Mouse (Mus musculus) heart, adult 18-20 months (tissue): ENCODE data around the gene Duox1. TPM values are rescaled to one million over a fixed set of nuclear protein-coding genes. Genes with fewer than 3 reads are reported as not detected.

Source experiments
- DNase-seq, 2 experiments: peaks; one replicate each; pipeline ENCODE4 v3.0.0; 2021 to 2022; ENCODE audit warnings: mixed read lengths in 1 of 2
- total RNA-seq, 2 experiments: library from RNA; stranded (reverse); gene quantifications; 2 replicates each; pipeline ENCODE4 v1.2.3; 2021

Gene Duox1
- total RNA-seq, 2 experiments from 2014 or later = 0.17 to 0.28 TPM

- DNase-seq = no peak
Observed at GRCm38 (mm10) chr2:122354191-122354929, 38.9 kb downstream of the Duox1 start.

GRCm38 (mm10) chr2:122355389-122355788 is 39.9 kb downstream of the Duox1 start:
- no peak for DNase-seq

GRCm38 (mm10) chr2:122356187-122356586 is 40.7 kb downstream of the Duox1 start:
- DNase-seq = no peak

- DNase-seq = no peak
Observed at GRCm38 (mm10) chr2:122360310-122360709, 44.8 kb downstream of the Duox1 start.

- no peak for DNase-seq
Observed at GRCm38 (mm10) chr2:122361181-122361580, 45.7 kb downstream of the Duox1 start.

- no peak for DNase-seq
Observed at GRCm38 (mm10) chr2:122361868-122362621, 46.6 kb downstream of the Duox1 start.

GRCm38 (mm10) chr2:122362622-122363523 is 47.4 kb downstream of the Duox1 start:
- DNase-seq = no peak

- no peak for DNase-seq
Observed at GRCm38 (mm10) chr2:122364352-122364944, 49.0 kb downstream of the Duox1 start.

- no peak for DNase-seq
Observed at GRCm38 (mm10) chr2:122365244-122365866, 49.9 kb downstream of the Duox1 start.

- no peak for DNase-seq
Observed at GRCm38 (mm10) chr2:122366039-122366438, 50.6 kb downstream of the Duox1 start.

GRCm38 (mm10) chr2:122366706-122367105 is 51.2 kb downstream of the Duox1 start:
- DNase-seq = no peak

GRCm38 (mm10) chr2:122367181-122367580 is 51.7 kb downstream of the Duox1 start:
- DNase-seq = no peak

GRCm38 (mm10) chr2:122367701-122368080 is 52.2 kb downstream of the Duox1 start:
- no peak for DNase-seq

GRCm38 (mm10) chr2:122368081-122368971 is 52.9 kb downstream of the Duox1 start:
- DNase-seq = peak in 1 of 2 experiments; percentile 44

- DNase-seq = peak; percentile 90 to 92
Observed at GRCm38 (mm10) chr2:122368995-122369739, 53.7 kb downstream of the Duox1 start, which contains the start of gene Shf. Gene Shf (minus strand): TSS chr2:122369162.

- DNase-seq = no peak
Observed at GRCm38 (mm10) chr2:122370101-122370750, 54.8 kb downstream of the Duox1 start.

- DNase-seq = no peak
Observed at GRCm38 (mm10) chr2:122372067-122372466, 56.6 kb downstream of the Duox1 start.

GRCm38 (mm10) chr2:122372541-122372940 is 57.1 kb downstream of the Duox1 start:
- DNase-seq = no peak

- no peak for DNase-seq
Observed at GRCm38 (mm10) chr2:122374012-122374411, 58.5 kb downstream of the Duox1 start.
